Mouse (Mus musculus): Measurements from ENCODE around the gene Cfap57.
"Not testable (repeated sequence)": the region's sequence is repeated elsewhere in the genome, so short reads cannot be mapped to it uniquely, and the experiment has no call there.

Cfap57 gene

DNA sequence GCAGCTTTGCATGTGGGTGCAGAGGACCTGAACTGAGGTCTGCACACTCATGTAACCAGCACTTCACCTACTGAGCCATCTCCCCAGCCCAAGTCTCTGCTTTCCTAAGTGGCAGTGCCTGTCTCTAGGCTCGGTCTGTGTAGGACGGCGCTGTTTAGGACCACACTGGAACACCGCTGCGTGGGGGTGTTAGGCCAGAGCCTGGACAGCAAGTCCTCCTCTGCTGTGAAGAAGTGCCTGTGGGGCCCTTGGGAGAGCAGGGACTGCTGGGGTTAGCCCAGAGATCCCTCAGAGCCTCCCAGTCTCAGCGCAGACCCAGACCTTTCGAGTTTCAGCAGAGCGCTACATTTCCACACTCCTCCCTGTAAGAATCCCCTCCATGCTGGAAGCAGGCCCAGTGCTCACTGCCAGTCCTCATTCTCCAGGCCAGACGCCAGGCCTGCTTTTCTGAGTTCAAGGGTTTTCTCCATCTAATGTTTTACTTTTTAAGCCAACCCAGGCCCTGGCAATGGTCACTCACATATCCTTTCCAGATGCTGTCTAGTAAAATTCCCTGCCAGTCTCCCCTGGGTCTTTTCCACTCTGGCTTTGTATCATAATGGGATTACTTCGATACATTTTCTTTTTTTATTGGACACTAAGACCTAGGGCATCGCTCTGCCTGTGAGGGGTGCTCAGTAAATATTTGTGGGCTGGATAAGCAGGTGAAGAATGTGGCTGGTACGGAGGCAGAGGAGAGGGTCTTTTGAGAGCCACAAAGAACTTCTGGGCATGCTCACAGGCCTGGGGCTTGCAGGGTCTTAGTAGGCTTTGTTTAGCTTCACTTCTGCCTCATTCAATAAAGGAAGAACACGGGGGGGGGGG, 56.3 kb downstream of the Cfap57 start:
- DNase-seq: peak; percentile 66 to 79

DNA sequence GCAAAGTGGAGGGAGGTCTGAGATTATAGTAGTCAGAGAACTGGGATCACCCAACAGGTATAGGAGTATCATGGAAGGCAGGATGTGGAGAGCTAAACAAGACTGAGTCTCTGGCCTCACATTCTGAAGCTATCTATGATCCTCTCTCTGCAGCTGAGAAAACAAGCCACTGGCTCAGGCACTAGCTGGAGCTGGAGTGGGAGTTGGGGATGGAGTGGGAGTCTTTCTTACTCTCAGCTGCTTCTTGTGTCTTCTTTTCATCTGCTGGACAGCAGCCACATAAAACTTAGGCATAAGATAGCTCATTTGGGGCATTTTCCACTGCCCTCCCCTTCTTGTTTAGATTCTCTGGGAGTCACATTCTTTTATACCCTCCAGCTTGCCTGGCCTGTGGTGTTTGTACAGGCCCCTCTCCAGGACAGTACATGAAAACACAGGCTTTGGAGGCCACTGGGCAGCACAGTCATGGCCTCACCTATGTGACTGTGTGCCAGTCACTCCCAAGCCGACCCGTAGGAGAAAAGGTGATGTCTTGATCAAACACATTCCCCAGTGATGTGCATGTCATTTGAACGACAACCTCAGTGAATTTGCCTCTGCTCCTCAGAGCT, 67.4 kb downstream of the Cfap57 start:
- DNase-seq: no peak

GRCm38 (mm10) chr4:118548130-118548480, 72.5 kb downstream of the Cfap57 start:
- DNase-seq: not testable (repeated sequence)

- DNase-seq: peak in 1 of 2 experiments; percentile 38
Observed at GRCm38 (mm10) chr4:118547424-118548129, 73.0 kb downstream of the Cfap57 start.

DNA sequence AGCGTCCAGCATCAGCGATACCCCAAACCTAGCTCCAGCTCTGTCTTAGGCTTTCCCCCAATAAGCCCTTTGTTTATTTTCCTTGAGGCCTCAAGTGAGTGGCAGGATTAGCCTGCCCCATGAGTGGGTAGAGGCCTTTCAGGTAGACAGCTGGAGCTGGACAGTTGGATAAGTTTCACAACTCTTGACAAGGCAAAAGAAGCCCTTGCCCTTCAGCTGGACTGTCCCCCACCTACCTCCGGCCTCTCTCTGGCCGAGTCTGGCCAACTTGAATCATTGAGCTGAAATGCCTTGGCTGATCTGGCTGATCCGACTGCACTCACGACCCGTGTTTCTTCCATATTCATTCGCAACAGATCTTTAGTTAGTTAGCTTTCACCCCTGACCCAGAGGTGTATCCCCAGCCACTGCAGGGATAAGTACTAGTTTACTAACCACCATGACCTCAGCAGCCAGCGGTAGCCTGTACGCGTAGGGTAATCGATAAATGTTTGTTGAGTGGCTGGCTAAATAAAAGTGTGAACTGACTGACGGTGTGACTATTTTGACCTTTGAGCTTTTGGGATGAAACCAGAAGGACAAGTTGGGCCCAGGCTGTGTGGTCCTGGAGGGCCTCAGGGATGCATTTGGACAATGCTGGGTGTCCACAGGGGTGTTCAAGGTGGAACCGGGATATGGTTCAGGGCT, 76.0 kb downstream of the Cfap57 start:
- DNase-seq: no peak

- DNase-seq: peak; percentile 19 to 27
Observed at GRCm38 (mm10) chr4:118543592-118544260, 76.9 kb downstream of the Cfap57 start, which contains the start of gene Tmem125. Gene Tmem125, minus strand, starts transcription at chr4:118544044.

DNA sequence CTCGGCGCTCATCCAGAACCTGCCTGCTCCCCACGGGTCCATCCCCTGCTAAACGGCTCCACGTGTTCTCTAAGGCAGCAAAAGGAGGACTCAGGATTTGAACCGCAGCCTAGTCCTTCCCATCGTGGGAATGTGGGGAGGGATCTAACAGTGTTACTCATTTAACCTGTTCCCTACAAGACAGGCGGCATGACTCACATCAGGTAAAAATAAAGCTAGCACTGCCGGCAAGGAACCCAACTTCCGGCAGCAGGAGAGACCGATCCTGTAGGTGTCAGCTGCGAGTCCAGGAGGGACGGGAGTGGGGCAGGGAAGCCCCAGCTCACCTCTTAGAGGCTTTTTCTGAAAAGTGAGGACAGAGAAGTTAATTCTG, 77.4 kb downstream of the Cfap57 start:
- DNase-seq: peak in 1 of 2 experiments; percentile 14

DNA sequence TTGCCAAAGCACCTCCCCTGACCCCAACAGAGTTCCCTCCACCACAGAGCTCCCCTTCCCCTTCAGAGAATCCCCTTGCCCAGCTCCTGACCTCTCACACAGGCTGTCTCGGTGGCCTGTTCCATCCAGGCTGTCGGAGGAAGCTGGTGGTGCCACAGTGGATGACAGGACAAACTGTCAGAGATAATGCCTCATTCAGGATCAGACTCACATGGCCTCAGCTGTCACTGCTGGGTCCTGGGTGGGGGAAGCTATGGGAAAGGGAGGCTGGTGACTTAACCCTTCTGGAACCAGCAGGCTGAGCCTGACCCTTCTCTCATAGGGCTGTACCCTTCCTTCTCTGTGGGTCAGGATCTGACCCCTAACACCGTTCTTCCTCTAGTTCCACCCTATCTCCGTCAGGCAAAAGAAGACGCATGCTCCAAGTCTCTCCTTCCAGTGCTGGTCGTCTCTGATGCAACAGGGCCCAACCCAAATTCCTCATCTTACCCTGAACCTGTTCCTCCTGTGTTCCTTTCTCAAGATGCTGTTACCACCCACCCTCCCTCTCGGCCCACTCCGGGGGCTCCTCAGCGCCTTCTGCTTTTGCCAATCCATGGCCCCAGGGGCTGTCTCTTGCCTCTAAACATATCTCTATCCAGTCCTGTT, 77.9 kb downstream of the Cfap57 start:
- no peak for DNase-seq

DNA sequence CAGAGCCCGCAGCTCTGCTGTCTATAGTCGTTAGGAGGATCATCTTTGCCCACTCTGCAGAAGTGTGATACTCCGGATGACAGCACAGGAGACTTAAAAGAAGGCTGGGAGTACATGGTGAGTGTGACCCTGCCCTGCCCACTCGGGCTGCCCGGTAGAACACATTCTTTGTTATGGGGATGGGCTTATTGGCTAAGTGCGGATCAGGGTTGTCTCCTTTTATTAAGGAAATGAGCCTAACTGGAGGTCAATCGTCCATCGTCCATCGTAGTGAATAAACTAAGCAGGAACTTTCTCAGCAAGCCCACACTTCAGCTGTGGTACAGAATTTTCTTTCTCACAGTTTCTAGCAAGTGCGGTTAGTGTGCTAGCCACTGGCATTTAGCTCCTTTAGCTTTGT, 80.7 kb downstream of the Cfap57 start:
- DNase-seq: no peak

- DNase-seq: no peak
Observed at GRCm38 (mm10) chr4:118537801-118538200, 82.8 kb downstream of the Cfap57 start.

GRCm38 (mm10) chr4:118535610-118536009, 85.0 kb downstream of the Cfap57 start:
- no peak for DNase-seq

DNA sequence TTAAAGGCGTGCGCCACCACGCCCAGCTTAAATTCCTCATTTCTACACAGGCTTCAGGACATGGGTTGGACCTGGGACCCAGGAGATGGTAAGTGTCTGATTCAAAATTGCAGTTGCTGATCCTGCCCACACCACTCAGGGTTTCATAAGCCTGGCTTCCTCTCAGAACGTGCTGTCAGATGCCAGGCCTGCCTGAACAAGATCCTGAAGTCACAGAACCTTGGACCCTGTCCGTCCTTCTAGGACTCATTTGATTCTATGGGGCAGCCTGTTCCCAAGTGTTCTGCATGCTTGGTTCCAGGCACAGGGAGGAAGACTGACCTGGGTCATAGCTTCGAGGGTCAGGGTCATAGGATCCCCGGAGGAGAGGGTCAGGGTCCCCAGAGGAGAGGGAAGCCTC, 87.0 kb downstream of the Cfap57 start:
- DNase-seq: no peak

- DNase-seq: no peak
Observed at GRCm38 (mm10) chr4:118533156-118533555, 87.4 kb downstream of the Cfap57 start.

GRCm38 (mm10) chr4:118532663-118533062, 87.9 kb downstream of the Cfap57 start:
- DNase-seq: no peak

- DNase-seq: no peak
Observed at GRCm38 (mm10) chr4:118527720-118528119, 92.9 kb downstream of the Cfap57 start.

GRCm38 (mm10) chr4:118527335-118527681, 93.3 kb downstream of the Cfap57 start:
- DNase-seq: no peak

DNA sequence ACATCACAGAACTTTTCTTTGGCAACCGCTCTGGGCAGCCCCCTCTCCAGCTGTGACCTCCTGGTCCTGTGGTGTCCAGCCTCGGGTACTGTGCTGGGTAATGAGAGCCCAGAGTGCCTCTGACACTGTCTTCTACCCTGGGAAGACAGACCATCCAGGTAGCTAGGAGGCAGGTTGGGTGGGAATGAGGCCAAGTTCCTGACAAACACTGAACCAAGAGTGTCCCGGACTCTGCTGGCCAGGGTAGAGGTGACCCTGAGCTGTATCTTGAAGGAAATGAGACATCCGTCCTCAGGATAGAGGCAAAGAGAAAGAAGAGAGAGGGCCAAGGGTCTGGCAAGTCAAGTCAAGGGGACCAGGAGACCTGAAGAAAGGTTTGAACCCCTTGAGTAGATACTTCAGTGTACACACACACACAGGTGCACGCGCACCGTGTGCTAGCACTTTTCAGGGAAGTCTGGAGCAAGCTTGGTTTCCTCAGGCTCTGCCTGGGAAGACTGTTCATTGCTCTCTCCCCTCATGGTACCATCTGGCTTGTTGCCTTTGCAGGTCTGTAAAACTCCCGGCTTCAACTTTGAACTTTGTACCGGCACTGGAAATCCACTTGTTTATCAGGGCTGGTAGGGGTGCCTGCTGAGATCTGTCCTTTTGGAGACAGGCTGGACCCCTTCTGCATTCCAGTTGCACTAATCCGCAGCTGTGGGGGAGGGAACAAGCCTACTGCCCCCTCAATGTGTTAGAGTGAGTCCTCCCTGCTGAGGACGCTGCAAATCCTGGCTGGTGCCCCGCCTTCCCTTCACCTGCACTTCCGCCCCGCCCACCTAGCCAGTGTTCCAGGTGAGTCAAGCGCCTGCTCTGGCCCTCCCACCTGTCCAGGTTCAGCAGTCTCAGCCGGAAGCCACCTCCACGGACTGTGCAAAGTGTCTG, 93.9 kb downstream of the Cfap57 start, which contains the start of gene 2610528J11Rik:
2610528J11Rik (plus strand) TSS at position 592 of the 927 bp plus-strand sequence.
- DNase-seq: no peak

DNA sequence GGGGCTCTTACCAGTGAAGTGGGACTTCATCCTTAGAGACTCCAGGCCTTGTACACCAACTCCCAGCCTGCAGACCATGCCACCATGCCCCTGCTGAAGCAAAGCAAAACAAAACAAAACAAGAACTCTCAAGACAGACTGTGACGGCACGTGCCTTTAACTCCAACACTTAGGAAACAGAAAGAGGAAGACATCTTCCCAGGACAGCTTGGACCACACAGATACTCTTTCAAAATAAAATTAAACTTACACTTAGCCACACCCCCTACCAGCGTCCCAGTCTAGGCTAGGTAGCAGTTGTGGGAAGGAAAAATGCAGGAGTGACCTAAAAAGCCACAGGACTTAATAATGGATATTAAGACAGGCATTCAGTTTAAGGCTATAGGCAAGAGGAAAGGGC, 94.8 kb downstream of the Cfap57 start:
- DNase-seq: no peak

- DNase-seq: no peak
Observed at GRCm38 (mm10) chr4:118523976-118524375, 96.6 kb downstream of the Cfap57 start.

DNA sequence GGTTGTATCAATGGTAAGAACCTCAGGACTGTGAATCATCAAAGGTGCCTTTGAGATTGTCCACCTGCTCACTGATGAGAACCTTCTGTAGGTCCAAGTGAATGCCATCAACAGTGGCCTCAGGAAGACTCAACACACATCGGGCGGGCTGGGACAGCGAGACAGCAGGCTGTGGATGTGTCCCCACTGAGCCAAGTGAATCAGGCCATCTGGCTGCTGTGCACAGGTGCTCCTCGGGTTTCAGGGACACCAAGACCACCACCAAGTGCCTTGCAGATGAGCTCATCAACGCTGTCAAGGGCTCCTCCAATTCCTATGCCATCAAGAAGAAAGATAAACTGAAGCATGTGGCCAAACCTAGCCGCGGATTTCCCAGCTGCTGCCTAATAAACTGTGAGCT, 98.3 kb downstream of the Cfap57 start:
- DNase-seq: no peak

DNA sequence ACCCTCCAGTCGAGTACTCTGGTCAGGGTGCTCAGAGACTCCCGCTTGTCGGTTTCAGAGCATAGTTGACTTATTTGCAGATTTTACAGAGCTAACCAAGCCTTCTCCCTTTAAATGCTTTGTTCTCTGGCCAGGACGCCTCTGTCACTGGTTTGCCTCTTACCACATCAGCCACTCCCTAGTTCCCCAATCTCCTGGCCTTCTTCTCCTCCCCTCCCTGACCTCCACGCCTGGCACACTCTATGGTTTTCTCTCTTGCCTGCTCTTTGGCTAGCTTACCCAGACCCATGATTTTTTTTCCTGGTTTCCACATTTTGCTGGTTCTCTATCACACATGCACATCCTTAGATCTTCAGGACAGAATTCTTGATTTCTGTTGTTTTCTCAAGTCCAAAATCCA, 102.4 kb downstream of the Cfap57 start:
- no peak for DNase-seq
